Mouse (Mus musculus): ENCODE measurements around the gene Gm10491.
A peak's percentile ranks its signal among the peaks of the same experiment; 100 is the strongest.
"Not testable (repeated sequence)": the region's sequence is repeated elsewhere in the genome, so short reads cannot be mapped to it uniquely, and the experiment has no call there.

Gene Gm10491

DNA sequence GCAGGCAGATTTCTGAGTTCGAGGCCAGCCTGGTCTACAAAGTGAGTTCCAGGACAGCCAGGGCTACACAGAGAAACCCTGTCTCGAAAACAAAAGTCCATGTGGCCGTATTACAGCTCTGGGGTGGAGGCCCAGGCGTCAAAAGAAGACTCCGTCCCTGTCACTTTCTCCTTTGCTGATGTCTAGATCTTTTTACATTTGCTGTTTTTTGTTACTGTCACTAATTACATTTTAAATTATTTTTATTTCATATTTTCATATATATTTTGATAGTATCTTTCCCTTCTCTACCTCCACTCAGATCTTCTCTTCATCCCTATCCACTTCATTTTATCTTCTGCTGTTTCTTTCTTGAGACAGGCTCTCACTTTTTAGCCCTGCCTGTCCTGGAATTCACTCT is at the start of gene Gm10491:
Gene Gm10491, minus strand, starts transcription at position 101 of the 400 bp plus-strand sequence.
- ATAC-seq (ENCODE audit: low TSS enrichment): no peak

DNA sequence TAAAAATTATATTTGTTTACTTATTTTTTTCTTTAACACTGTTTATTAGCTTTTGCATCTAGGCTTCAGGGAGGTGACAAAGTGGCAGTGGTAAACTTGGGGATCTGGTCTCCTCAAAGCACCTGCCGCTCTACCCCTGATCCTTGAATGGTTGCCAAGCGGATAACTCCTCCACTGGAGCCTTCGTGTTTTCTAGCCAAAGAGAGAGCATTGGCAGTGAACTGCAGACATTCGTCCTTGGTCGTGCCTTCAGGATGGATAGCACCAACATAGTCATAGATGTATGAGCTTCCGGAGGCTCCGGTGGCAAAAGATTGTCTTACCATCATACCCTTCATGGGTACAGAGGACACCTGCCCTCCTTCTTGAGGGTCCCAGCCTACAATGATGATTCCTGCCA is 42.5 kb upstream of the Gm10491 start:
- no peak for ATAC-seq (ENCODE audit: low TSS enrichment)

DNA sequence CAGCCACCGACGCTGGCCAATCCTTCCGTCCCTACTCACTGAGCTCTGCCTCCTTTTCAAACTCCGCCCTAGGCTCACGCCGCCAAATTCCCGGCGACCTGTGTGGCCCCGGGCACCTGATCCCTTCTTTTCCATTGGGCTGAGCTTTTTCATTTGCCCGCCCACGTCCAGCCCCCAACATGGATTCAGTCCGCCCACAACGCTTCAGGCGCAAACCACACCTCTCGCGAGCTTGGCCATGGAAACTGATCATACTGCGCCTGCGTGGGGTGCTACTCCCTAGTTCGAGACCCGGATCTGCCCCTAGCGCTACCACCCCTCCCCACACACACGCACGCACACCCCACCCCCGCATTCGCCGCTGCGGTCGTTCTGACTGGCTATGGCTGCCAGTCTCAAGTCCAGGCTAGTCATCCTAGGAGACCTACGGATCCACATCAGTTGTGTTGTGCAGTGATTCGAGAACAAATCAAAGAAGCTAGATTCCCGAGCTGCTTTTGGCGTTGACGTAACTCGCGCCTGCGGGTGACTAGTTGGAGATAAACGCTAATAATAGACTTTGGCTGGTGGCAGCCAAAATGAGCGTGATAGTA is 40.4 kb upstream of the Gm10491 start:
- peak; percentile 99 for ATAC-seq (ENCODE audit: low TSS enrichment)

DNA sequence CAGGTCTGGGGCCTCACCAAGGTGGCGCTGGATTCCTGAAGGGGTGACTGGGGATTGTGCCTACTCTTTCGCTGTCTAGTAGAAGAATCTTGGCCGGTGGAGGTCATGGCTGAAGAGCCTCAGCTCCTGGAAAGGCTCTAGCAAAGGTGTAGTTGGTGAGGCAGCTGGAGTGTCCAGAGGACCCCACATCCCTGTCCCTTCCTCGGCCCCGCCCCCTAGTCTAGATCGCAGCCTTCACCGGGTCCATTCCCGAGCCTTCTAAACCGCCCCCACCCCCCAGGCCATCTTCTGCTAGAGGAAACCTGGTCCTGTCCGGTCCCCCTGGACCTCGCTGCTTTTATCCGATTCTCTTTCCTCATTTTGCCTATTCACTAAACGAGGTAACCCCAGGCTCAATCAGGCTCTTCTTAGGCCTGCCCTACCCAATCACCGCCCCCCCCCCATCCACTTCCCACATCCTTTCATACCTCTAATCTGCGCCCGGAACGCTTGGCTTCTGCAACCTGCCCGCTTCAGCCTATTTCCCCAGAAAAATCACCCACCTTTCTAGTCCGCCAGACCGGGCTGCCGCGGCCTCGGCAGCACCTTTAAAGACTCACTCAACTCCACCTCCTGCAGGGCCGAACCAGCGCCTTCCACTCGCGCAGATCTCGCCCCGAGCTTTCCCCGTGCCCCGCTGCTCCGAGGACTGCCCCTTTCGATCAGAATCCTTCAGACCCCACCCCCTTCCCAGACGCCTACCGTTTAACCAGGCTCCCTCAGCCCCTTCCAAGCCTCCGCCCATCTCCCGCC is 39.7 kb upstream of the Gm10491 start, which contains the start of gene Hdac6:
Gene Hdac6, minus strand, starts transcription at position 782 of the 792 bp plus-strand sequence.
- ATAC-seq (ENCODE audit: low TSS enrichment): no peak

DNA sequence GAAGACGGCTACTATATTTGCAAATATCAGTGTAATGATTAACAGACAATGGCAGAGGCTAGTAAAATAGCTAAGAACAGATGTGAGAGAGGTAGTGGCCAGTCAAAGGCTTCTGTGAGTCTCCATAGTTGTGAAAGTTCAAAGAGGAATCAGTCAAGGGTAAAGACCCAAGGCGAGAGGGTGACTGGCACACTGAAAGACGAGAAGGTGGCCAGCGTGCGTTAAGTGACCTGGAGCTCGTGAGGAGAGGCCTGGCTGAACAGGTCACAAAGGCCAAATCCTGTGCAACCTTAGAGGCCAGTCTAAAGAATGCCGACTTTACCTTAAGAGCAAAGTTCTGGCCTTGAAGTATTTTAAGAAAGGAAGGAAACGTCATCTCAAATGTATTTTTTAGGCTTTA is 38.0 kb upstream of the Gm10491 start:
- no peak for ATAC-seq (ENCODE audit: low TSS enrichment)

DNA sequence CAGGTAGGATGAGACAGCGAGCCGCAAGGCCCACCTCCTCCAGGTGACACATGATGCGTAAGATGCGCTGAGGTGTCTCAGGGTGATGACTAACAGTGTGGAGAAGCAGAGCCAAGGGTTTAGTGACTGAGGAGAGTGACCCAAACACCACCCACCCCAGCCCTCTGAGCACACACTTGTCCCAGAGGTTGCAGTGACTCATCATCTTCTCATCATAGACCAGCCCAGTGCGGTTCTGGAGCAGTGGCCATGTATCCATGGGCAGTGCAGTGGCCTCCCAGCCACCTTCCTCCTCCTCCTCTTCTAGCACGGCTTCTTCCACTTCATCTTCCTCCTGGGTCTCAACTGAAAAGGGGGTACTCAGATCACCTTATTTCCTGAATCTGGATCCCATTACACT is 30.0 kb upstream of the Gm10491 start:
- no peak for ATAC-seq (ENCODE audit: low TSS enrichment)

DNA sequence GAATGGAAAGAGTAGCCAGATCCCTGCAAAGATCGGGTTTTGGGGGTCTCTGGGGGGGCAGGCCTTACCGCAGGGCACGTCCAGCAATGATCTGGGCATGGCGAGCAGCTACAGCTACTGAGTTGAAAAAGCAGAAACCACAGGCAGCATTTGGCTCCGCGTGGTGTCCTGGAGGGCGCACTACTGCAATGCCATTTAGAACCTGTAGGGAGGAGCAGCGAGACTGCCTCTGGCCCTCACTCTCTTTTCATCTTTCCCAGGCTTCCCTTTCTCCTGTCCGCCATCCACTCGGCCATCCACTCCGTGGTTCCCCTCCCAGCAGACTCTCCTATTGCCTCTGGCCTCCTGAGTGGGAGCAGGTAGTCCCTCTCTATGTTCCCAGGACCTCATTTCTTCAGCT is 29.2 kb upstream of the Gm10491 start:
- no peak for ATAC-seq (ENCODE audit: low TSS enrichment)

DNA sequence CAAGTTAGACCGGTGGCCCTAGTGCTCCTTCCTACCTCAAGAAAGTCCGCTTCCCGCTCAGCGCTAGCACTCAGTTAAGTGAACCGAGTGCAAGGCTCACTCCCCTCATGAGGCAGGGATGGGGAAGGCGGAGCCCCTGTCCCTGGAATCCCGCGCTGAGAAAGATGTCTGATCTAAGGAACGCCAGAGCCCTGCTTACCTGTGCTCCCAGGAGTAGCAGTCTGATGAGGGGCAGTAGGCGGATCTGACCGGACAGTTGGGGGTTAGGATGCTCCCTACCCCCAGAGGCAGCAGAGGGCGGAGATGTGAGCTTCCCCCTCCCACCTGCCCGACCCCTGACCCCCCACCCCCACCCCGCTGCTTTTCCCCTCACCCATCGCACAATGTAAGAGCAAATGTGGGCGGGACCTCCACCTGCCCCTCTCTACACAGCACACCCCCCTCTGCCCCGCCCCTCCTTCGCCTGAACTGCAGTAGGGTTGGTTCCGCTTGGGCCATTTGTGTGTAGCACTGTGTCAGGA is 20.7 kb upstream of the Gm10491 start, which contains the start of gene Eras:
Gene Eras, minus strand, starts transcription at position 338 of the 521 bp plus-strand sequence.
- ATAC-seq (ENCODE audit: low TSS enrichment): no peak

DNA sequence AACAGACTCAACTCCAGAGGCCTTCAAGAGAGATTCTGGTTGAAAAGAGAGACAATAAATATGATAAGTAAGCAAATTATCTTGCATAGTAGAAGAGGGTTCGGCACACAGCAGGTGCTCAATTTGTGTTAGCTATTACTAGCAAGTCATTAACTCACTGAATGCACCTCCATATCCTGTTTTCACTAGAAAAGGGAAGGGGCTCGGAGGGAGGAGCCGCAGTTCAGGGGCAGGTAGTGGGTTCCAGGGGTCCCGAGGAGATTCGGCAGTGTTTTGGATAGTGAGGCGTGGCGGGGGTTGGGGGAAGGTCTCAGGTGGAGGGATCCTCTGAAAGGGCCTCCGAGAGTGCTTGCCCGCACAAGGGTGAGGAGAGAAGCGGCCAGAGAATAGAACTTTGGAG is 19.5 kb upstream of the Gm10491 start:
- ATAC-seq (ENCODE audit: low TSS enrichment): no peak

DNA sequence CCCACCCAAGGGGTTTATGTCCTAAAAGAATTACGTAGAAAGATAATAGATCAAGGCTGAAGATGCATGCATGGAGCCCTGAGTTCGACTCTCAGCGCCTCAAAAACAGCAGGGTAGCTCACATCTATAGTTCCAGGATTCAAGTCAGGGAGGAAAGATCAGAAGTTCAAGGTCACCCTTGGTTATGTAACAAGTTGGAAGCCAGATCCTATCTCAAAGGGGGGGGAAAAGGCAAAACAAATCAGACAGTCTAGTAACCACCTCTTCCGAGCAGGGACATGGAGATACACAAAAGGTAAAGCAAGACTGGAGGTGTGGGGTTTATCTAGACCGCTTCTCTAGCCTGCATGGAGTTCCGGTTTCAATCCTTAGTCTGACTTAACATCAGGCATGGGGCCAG is 18.6 kb upstream of the Gm10491 start:
- ATAC-seq (ENCODE audit: low TSS enrichment): no peak

DNA sequence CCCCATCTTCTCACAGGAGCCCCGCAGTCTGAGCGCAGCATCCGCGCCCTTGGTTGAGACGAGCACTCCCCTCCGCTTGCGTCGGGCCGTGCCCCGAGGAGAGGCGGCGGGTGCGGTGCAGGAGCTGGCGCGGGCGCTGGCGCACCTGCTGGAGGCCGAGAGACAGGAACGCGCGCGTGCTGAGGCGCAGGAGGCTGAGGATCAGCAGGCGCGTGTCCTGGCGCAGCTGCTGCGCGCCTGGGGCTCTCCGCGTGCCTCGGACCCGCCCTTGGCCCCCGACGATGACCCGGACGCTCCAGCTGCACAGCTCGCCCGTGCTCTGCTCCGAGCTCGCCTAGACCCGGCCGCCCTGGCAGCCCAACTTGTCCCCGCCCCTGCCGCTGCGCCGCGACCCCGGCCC is 14.4 kb upstream of the Gm10491 start:
- ATAC-seq (ENCODE audit: low TSS enrichment): 0 out of 2 replicates have a peak, but pooled peaks have one; percentile 11

DNA sequence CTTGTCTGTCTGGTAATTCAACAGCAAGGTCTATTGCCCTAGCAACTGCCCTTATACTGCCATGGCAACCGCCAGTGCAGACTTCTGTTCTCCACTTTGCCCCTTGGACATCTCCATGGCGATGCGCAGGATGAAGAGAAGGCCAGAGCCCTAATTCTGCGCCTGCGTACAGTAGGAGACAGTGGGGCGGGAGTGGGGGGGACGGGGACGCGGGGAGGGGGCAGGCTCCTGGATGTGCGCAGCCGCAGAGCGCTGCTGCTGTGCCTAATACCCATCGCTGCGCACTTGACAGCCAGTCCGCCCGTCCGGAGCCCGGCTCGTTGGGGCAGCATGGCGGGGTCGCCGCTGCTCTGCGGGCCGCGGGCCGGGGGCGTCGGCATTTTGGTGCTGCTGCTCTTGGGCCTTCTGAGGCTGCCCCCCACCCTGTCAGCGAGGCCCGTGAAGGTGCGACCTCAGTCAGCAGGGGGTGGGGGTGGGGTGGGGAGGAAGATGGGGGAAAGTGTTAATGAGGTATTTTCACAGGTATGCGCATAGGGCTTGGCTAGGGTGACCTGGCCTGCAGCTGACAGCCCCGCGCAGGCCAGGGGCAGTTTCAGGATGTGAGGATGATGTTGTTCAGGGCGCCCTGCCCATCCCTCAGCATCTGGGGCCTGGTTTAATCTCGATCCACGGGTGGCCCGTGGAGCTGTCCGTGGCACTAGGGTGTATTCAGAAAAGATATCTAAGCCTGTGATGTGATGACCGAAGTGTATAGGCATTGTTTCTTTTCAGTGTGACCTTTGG is 12.2 kb upstream of the Gm10491 start, which contains the start of gene Pcsk1n:
Gene Pcsk1n, plus strand, starts transcription at position 222 of the 783 bp plus-strand sequence.
- peak; percentile 79 for ATAC-seq (ENCODE audit: low TSS enrichment)

DNA sequence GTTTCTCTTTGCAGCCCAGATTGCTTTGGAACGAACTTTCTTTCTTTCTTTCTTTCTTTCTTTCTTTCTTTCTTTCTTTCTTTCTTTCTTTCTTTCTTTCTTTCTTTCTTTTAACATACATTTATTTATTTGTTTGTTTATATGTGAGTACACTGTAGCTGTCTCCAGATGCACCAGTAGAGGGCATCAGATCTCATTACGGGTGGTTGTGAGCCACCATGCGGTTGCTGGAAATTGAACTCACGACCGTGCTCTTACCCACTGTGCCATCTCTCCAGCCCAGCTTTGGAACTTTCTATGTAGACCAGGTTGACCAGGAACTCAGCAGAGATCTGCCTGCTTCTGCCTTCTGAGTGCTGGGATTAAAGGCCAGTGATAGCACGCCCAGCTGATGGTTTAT is 10.3 kb upstream of the Gm10491 start:
- not testable (repeated sequence) for ATAC-seq (ENCODE audit: low TSS enrichment)

DNA sequence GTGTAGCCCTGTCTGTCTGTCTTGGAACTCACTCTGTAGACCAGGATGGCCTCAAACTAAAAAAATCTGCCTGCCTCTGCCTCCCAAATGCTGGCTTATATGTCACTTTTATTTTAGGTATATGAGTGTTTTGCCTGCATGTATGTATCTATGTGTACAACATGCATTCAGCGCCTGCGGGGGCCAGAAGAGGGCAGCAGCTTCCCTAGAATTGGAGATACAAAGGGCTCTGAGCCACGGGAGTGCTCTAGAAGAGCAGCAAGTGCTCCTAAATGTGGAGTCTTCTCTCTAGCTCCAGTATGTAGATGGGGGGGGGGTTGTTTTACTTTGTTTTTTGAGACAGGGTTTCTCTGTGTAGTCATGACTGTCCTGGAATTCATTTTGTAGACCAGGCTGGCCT is 8.0 kb upstream of the Gm10491 start:
- peak; percentile 45; the same call in 1 of the 2 replicates for ATAC-seq (ENCODE audit: low TSS enrichment)

DNA sequence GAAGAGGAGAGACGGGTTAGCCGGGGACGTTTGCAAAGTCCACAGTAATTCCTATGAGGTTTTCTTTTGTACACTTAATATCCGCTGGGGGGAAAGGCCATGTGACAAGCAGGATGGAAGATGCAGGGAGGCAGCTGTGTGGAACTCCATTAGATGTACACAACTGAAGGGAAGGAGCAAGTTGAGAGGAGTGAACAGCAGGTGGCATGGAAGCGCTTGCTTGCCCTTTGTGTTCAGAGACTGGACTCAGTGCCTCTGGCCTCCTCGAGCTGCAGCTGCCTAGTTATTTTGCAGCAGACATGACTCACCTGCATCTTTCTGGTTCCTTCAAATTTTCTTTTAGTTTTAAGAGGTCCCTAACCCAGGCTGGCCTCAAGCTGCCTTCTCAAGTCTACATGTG is 2.8 kb upstream of the Gm10491 start:
- ATAC-seq (ENCODE audit: low TSS enrichment): no peak

DNA sequence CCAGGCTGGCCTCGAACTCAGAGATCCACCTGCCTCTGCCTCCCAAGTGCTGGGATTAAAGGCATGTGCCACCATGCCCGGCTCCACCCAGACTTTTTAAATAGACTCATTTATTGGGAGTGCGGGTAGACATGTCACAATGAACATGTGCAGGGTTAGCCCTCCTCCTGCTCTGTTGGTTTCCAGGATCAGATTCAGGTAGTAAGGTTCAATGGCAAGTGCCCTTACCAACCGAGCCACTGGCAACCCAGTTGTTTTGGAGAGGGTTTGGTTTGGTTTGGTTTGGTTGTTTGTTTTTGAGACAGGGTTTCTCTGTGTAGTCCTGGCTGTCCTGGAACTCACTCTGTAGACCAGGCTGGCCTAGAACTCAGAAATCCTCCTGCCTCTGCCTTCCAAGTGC is 1.6 kb upstream of the Gm10491 start, which contains the start of gene Gm10490:
Gene Gm10490, plus strand, starts transcription at position 301 of the 400 bp plus-strand sequence.
- not testable (repeated sequence) for ATAC-seq (ENCODE audit: low TSS enrichment)

DNA sequence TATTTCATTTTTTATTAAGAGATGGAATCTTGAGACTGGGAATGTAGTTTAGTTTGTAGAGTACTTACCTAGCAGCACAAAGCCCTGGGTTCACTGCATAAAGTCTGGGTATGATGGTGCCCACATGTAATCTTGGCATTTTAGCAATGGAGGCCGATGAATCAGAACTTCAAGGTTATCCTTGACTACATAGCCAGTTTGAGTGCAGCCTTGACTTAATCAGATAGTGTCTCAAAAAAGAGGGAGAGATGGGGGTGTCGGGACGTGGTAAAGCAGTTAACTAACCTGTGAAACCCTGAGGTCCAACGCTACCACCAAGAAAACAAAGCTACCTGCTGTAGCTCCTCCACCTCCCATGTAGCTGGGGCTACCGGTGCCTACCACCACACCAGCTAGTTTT is 3.2 kb downstream of the Gm10491 start:
- no peak for ATAC-seq (ENCODE audit: low TSS enrichment)

DNA sequence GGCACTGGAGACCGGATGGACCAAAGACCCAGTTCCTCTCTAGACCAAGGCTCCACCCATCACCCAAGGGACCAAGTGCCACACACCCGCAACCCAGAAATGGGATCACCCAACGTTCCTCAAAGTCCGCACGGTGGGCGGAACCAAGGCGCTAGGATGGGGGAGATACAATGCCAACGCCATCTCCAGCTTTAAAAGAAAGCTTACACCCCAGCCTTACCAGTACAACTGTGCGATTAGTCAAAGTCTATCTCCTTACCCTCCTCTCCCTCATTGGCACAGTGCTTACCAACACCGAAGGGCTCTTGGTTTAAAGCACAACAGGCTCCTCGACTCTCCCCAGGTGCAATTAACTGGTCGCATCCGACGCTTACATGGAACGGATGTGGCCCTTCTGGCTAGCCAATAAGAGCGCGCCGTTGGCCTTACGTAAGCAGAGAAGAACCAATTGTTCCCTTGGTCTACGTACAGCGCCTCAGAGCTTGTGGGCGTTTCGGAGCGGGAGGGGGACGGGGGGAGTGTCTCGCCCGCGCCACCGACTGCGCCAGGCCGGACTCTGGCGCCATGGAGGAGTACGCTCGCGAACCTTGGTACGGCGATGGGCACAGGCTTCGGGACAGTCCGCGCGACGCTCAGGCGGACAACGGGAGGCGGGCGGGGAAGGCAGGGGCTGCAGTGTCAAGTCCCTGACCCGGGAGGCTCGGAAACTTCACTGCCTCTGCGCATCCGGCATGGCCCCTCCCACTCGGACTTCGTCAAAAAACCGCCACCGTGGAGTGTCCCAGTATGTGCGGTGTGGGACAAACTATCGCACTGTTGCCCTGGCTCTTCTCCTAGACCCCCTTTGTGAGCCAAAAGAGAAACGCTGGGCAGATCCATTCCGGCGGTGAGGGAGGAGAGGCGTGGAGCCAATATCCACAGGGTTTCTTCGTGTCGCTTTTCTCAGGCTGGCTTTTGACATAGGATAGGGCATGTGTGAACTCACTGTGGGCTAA is 8.5 kb downstream of the Gm10491 start, which contains the start of the genes Pqbp1 and Timm17b:
Gene Pqbp1, minus strand, starts transcription at position 390 of the 995 bp plus-strand sequence.
Gene Timm17b, plus strand, starts transcription at position 478 of the 995 bp plus-strand sequence.
- ATAC-seq (ENCODE audit: low TSS enrichment): peak; percentile 94

DNA sequence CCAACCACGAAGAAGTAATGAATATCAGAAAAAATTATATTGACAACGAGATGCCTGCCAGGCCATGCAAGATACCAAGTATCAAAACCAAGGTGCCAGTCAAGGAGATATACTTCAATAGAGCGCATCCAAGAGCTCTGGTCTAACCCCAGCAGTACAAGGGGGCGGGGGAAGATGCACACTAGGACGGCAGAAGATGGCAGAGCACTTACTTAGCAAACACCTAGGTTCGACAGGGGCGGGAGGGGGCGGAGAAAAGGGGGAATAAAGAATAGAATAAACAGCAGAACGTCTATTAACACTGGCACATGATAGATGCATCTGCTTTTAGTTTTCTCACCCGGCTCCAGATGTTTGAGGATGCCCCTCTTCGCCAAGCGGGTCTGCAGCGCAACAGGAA is 9.4 kb downstream of the Gm10491 start:
- no peak for ATAC-seq (ENCODE audit: low TSS enrichment)

DNA sequence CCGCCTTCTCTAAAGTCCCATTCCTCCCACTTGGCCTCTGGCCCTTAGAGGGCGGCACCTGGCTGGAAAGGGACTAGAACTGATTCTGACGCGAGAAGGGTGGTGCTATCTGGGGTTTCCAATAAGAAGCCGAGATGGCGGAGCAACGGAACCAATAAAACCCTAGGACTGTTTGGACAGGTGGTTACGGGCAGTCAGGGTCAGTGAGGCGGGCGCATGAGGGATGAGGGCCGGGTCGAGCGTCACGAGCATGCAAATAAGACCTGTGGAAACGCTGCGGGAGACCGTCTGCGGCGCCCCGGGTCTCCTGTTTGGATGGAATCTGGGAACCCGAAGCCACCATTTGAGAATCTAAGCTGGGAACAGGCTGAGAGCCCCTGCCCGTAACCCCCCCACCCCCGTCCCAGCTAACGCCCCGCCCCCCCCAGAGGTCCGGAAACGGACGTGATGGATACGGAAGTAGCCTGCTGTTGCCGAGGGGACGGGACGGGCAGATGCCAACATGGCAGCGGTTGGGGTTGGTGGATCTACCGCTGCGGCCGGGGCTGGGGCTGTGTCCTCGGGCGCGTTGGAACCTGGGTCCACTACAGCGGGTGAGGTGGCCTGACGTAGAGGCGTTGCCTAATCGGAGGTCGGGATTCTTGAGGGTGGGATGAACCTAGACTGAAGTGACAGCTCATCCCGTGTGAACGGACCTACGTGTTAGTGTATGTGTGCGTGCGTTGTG is 23.6 kb downstream of the Gm10491 start, which contains the start of gene Slc35a2:
Gene Slc35a2, plus strand, starts transcription at position 188 of the 727 bp plus-strand sequence.
- ATAC-seq (ENCODE audit: low TSS enrichment): peak; percentile 77

All from frontal cortex, adult (tissue).